34 mouse cellular contexts compared by ENCODE assay signal in genomic region chr4:84411431-84411830, GRCm38 (mm10).
"Had no signal": no experiment of that assay in that cellular context is flagged by ENCODE, and none has a peak within 500 bp of the region (broad histone marks: within the 10 kb centered on the region; RNA-seq: fewer than 3 reads in every experiment).

No protein-coding gene starts in this region.

- H3K9ac ChIP-seq: heart, embryonic 12.5 days; heart, embryonic 13.5 days; heart, embryonic 15.5 days; hindbrain, embryonic 12.5 days; hindbrain, embryonic 13.5 days; hindbrain, embryonic 14.5 days; hindbrain, embryonic 15.5 days; intestine, embryonic 15.5 days; kidney, embryonic 15.5 days had no signal

- H3K9me3 ChIP-seq: heart, embryonic 12.5 days; heart, embryonic 13.5 days; heart, embryonic 15.5 days; hindbrain, embryonic 10.5 days; hindbrain, embryonic 12.5 days; hindbrain, embryonic 13.5 days; hindbrain, embryonic 15.5 days; intestine, embryonic 15.5 days; kidney, embryonic 15.5 days had no signal

- H3K27me3 ChIP-seq: heart, embryonic 12.5 days; heart, embryonic 15.5 days; hindbrain, embryonic 12.5 days; hindbrain, embryonic 13.5 days; hindbrain, embryonic 15.5 days; intestine, embryonic 15.5 days; kidney, embryonic 15.5 days had no signal

- H3K36me3 ChIP-seq: heart, embryonic 12.5 days; heart, embryonic 13.5 days; heart, embryonic 15.5 days; hindbrain, embryonic 10.5 days; hindbrain, embryonic 12.5 days; hindbrain, embryonic 13.5 days; hindbrain, embryonic 15.5 days; intestine, embryonic 15.5 days; kidney, embryonic 15.5 days had no signal

- H3K4me2 ChIP-seq: heart, embryonic 12.5 days; heart, embryonic 13.5 days; heart, embryonic 15.5 days; hindbrain, embryonic 12.5 days; hindbrain, embryonic 13.5 days; hindbrain, embryonic 14.5 days; hindbrain, embryonic 15.5 days; intestine, embryonic 15.5 days; kidney, embryonic 15.5 days had no signal

- DNase-seq: heart, postnatal 10 days; heart, postnatal 14 days; heart, postnatal 36 days; heart, postnatal 4 days; kidney, adult 11 months; kidney, adult 18-20 months; kidney, adult 2 months; kidney, adult 8-10 months; kidney, adult 9 months; kidney, postnatal 10 days; kidney, postnatal 14 days; kidney, postnatal 25 days; kidney, postnatal 36 days; kidney, postnatal 4 days; layer of hippocampus, adult 9-11 months; layer of hippocampus, postnatal 36 days had no signal

- H3K4me1 ChIP-seq: hindbrain, embryonic 15.5 days had no signal

- H3K27ac ChIP-seq: heart, embryonic 13.5 days; heart, embryonic 15.5 days; hindbrain, embryonic 10.5 days; hindbrain, embryonic 12.5 days; hindbrain, embryonic 13.5 days; hindbrain, embryonic 14.5 days; hindbrain, embryonic 15.5 days; hindbrain, postnatal 0 days; intestine, embryonic 15.5 days; kidney, embryonic 15.5 days; kidney, postnatal 0 days; layer of hippocampus, adult 2 months; left cerebral cortex, adult 2 months had no signal

- ATAC-seq: hindbrain, embryonic 16.5 days; hindbrain, postnatal 0 days; inflammation-experienced regulatory T-cells, adult 6 months; intestine, embryonic 15.5 days; intestine, embryonic 16.5 days; intestine, postnatal 0 days had no signal

- H3K4me3 ChIP-seq: heart, embryonic 12.5 days; heart, embryonic 13.5 days; heart, embryonic 15.5 days; hindbrain, embryonic 10.5 days; hindbrain, embryonic 12.5 days; hindbrain, embryonic 13.5 days; hindbrain, embryonic 15.5 days; intestine, embryonic 15.5 days; kidney, embryonic 15.5 days; layer of hippocampus, adult 2 months; left cerebral cortex, adult 2 months had no signal
